Mouse (Mus musculus): ENCODE measurements at regions not wholly inside any gene's neighbourhood (a gene's known extent, or its start where the extent isn't known, plus 50 kb on each side); places are given as distances from the start of the nearest gene placed in this dataset.

- TF ChIP-seq HCFC1 (IDR thresholded peaks at IDR 0.05; ENCODE audit: low read depth, low read length) (no peak), EP300 (IDR thresholded peaks at IDR 0.05; ENCODE audit: low read depth in 1 of 2, low read length in 2 of 2) (no peak), CTCF (IDR thresholded peaks at IDR 0.05 in 2 of 3, conservative IDR thresholded peaks at IDR 0.05 in 1 of 3; ENCODE audit: control insufficient read depth in 1 of 3, insufficient read depth in 1 of 3, low read depth in 2 of 3, low read length in 3 of 3, poor library complexity in 1 of 3, severe bottlenecking in 1 of 3) (no peak), MYB (IDR thresholded peaks at IDR 0.05; ENCODE audit: low read depth, low read length) (no peak), USF1 (IDR thresholded peaks at IDR 0.05; ENCODE audit: low read depth, low read length) (no peak)
Observed at GRCm38 (mm10) chr1:35452441-35453107, 602.8 kb downstream of the Plekhb2 start.
